Mouse (Mus musculus): Measurements from ENCODE around the gene Tdgf1.

DNA sequence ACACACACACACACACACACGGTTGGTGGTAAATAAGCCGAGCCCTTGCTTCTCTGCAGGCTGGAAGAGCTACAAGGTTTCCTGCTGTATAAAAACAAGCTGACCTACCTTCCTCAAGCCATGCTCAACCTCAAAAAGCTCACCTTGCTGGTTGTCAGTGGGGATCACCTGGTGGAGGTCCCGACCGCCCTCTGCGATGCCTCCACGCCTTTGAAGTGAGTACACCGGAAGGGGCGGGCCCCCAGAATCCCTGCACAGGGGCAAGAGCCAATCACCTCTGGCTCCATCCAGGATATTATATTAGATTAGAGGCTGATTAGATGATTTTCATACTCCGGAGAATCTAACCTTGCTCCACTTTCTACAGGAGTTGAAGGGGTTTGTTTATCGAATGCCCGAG lies 33.5 kb upstream of the Tdgf1 start:
- TF ChIP-seq ZC3H11A (IDR thresholded peaks at IDR 0.05; ENCODE audit: low read depth, low read length) (no peak), POLR2A (IDR thresholded peaks at IDR 0.05; ENCODE audit: control insufficient read depth in 1 of 2, insufficient read depth in 1 of 2, low read depth in 1 of 2, low read length in 2 of 2, poor library complexity in 1 of 2) (no peak), CTCF (IDR thresholded peaks at IDR 0.05 in 2 of 3, conservative IDR thresholded peaks at IDR 0.05 in 1 of 3; ENCODE audit: control insufficient read depth in 1 of 3, insufficient read depth in 1 of 3, low read depth in 2 of 3, low read length in 3 of 3, poor library complexity in 1 of 3, severe bottlenecking in 1 of 3) (no peak), SMC3 (IDR thresholded peaks at IDR 0.05; ENCODE audit: low read depth, low read length) (no peak), RCOR1 (IDR thresholded peaks at IDR 0.05; ENCODE audit: low read depth, low read length) (no peak), HCFC1 (IDR thresholded peaks at IDR 0.05; ENCODE audit: low read depth, low read length) (no peak), USF1 (IDR thresholded peaks at IDR 0.05; ENCODE audit: low read depth, low read length) (no peak), GATA1 (IDR thresholded peaks at IDR 0.05; ENCODE audit: low read depth, low read length) (no peak), UBTF (IDR thresholded peaks at IDR 0.05; ENCODE audit: borderline replicate concordance, insufficient read depth, low read depth, low read length) (no peak), MAX (IDR thresholded peaks at IDR 0.05; ENCODE audit: low read length) (no peak), NELFE (IDR thresholded peaks at IDR 0.05; ENCODE audit: low read depth, low read length) (no peak)

All from MEL (cell line).